Mouse (Mus musculus) B cell, adult (primary cell): ENCODE measurements around the gene Gm10717. TPM values are rescaled to one million over a fixed set of nuclear protein-coding genes. Genes with fewer than 3 reads are reported as not detected.

Experiments
- total RNA-seq: library from RNA; stranded (reverse); gene quantifications from 4 replicates; pipeline ENCODE4 v1.2.4, GENCODE M21; 2023; ENCODE audit not compliant: inconsistent age

Gm10717 gene
- not detected in 4 replicates for total RNA-seq

DNA sequence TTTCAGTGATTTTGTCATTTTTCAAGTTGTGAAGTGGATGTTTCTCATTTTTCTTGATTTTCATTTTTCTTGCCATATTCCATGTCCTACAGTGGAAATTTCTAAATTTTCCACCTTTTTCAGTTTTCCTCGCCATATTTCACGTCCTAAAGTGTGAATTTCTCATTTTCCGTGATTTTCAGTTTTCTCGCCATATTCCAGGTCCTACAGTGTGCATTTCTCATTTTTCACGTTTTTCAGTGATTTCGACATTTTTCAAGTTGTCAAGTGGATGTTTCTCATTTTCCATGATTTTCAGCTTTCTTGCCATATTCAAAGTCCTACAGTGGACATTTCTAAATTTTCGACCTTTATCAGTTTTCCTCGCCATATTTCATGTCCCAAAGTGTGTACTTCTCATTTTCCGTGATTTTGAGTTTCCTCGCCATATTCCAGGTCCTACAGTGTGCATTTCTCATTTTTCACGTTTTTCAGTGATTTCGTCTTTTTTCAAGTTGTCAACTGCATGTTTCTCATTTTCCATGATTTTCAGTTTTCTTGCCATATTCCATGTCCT is at the start of gene Gm10717:
Gene Gm10717, plus strand, starts transcription at position 506 of the 556 bp plus-strand sequence.

DNA sequence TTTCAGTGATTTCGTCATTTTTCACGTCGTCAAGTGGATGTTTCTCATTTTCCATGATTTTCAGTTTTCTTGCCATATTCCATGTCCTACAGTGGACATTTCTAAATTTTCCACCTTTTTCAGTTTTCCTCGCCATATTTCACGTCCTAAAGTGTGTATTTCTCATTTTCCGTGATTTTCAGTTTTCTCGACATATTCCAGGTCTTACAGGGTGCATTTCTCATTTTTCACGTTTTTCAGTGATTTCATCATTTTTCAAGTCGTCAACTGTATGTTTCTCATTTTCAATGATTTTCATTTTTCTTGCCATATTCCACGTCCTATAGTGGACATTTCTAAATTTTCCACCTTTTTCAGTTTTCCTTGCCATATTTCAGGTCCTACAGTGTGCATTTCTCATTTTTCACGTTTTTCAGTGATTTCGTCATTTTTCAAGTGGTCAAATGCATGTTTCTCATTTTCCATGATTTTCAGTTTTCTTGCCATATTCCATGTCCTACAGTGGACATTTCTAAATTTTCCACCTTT is 24.7 kb upstream of the Gm10717 start, which contains the start of gene Gm10722:
Gene Gm10722, plus strand, starts transcription at position 478 of the 528 bp plus-strand sequence.

DNA sequence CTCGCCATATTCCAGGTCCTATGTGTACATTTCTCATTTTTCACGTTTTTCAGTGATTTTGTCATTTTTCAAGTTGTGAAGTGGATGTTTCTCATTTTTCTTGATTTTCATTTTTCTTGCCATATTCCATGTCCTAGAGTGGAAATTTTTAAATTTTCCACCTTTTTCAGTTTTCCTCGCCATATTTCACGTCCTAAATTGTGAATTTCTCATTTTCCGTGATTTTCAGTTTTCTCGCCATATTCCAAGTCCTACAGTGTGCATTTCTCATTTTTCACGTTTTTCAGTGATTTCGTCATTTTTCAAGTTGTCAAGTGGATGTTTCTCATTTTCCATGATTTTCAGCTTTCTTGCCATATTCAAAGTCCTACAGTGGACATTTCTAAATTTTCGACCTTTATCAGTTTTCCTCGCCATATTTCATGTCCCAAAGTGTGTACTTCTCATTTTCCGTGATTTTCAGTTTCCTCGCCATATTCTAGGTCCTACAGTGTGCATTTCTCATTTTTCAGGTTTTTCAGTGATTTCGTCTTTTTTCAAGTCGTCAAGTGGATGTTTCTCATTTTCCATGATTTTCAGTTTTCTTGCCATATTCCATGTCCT is 22.3 kb upstream of the Gm10717 start, which contains the start of gene Gm11168:
Gene Gm11168, plus strand, starts transcription at position 553 of the 603 bp plus-strand sequence.

DNA sequence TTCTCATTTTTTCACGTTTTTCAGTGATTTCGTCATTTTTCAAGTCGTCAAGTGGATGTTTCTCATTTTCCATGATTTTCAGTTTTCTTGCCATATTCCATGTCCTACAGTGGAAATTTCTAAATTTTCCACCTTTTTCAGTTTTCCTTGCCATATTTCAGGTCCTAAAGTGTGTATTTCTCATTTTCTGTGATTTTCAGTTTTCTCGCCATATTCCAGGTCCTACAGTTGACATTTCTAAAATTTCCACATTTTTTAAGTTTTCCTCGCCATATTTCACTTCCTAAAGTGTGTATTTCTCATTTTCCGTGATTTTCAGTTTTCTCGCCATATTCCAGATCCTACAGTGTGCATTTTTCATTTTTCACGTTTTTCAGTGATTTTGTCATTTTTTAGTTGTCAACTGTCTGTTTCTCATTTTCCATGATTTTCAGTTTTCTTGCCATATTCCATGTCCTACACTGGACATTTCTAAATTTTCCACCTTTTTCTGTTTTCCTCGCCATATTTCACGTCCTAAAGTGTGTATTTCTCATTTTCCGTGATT is 12.4 kb upstream of the Gm10717 start, which contains the start of gene Gm10721:
Gene Gm10721, plus strand, starts transcription at position 408 of the 547 bp plus-strand sequence.

DNA sequence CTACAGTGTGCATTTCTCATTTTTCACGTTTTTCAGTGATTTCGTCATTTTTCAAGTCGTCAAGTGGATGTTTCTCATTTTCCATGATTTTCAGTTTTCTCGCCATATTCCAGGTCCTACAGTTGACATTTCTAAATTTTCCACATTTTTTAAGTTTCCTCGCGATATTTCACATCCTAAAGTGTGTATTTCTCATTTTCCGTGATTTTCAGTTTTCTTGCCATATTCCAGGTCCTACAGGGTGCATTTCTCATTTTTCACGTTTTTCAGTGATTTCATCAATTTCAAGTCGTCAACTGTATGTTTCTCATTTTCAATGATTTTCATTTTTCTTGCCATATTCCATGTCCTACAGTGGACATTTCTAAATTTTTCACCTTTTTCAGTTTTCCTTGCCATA is 9.9 kb upstream of the Gm10717 start, which contains the start of gene Gm10720:
Gene Gm10720, plus strand, starts transcription at position 301 of the 400 bp plus-strand sequence.

DNA sequence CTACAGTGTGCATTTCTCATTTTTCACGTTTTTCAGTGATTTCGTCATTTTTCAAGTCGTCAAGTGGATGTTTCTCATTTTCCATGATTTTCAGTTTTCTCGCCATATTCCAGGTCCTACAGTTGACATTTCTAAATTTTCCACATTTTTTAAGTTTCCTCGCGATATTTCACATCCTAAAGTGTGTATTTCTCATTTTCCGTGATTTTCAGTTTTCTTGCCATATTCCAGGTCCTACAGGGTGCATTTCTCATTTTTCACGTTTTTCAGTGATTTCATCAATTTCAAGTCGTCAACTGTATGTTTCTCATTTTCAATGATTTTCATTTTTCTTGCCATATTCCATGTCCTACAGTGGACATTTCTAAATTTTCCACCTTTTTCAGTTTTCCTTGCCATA is 8.1 kb upstream of the Gm10717 start, which contains the start of gene Gm10719:
Gene Gm10719, plus strand, starts transcription at position 301 of the 400 bp plus-strand sequence.

DNA sequence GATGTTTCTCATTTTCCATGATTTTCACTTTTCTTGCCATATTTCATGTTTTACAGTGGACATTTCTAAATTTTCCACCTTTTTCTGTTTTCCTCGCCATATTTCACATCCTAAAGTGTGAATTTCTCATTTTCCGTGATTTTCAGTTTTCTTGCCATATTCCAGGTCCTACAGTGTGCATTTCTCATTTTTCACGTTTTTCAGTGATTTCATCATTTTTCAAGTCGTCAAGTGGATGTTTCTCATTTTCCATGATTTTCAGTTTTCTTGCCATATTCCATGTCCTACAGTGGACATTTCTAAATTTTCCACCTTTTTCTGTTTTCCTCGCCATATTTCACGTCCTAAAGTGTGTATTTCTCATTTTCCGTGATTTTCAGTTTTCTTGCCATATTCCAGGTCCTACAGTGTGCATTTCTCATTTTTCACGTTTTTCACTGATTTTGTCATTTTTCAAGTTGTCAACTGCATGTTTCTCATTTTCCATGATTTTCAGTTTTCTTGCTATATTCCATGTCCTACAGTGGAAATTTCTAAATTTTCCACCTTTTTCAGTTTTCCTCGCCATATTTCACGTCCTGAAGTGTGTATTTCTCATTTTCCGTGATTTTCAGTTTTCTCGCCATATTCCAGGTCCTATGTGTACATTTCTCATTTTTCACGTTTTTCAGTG is 1.8 kb upstream of the Gm10717 start, which contains the start of gene Gm10718:
Gene Gm10718, plus strand, starts transcription at position 236 of the 673 bp plus-strand sequence.

DNA sequence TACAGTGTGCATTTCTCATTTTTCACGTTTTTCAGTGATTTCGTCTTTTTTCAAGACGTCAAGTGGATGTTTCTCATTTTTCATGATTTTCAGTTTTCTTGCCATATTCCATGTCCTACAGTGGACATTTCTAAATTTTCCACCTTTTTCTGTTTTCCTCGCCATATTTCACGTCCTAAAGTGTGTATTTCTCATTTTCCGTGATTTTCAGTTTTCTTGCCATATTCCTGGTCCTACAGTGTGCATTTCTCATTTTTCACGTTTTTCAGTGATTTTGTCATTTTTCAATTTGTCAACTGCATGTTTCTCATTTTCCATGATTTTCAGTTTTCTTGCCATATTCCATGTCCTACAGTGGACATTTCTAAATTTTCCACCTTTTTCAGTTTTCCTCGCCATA is 9.1 kb downstream of the Gm10717 start, which contains the start of gene Gm17535:
Gene Gm17535, plus strand, starts transcription at position 301 of the 400 bp plus-strand sequence.

DNA sequence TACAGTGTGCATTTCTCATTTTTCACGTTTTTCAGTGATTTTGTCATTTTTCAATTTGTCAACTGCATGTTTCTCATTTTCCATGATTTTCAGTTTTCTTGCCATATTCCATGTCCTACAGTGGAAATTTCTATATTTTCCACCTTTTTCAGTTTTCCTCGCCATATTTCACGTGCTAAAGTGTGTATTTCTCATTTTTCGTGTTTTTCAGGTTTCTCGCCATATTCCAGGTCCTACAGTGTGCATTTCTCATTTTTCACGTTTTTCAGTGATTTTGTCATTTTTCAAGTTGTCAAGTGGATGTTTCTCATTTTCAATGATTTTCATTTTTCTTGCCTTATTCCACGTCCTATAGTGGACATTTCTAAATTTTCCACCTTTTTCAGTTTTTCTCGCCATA is 11.4 kb downstream of the Gm10717 start, which contains the start of gene Gm10715:
Gene Gm10715, plus strand, starts transcription at position 301 of the 400 bp plus-strand sequence.

Other genes starting within 250 kb of the Gm10717 start
- gene Gm10722, start 24.5 kb upstream of the Gm10717 start, total RNA-seq, result not detected in 4 replicates
- gene Gm11168, start 22.1 kb upstream of the Gm10717 start, total RNA-seq, result 0.99 TPM in 1 of 4 replicates, not detected in the others
- gene Gm10721, start 12.3 kb upstream of the Gm10717 start, total RNA-seq, result 1.1 to 2.4 TPM in 2 of 4 replicates, not detected in the others
- gene Gm10720, start 9.8 kb upstream of the Gm10717 start, total RNA-seq, result not detected in 4 replicates
- 1.0 to 3.2 TPM (median 2.0 TPM) in 4 replicates for gene Gm10719, start 8.0 kb upstream of the Gm10717 start, total RNA-seq
- 2.6 to 5.8 TPM (median 4.2 TPM) in 4 replicates for gene Gm10718, start 1.9 kb upstream of the Gm10717 start, total RNA-seq
- not detected in 4 replicates for gene Gm17535, start 9.2 kb downstream of the Gm10717 start, total RNA-seq
- not detected in 4 replicates for gene Gm10715, start 11.5 kb downstream of the Gm10717 start, total RNA-seq